Mouse (Mus musculus) heart, adult 2 months (tissue): ENCODE results near the gene Ccnk. TPM values are rescaled to one million over a fixed set of nuclear protein-coding genes. Genes with fewer than 3 reads are reported as not detected.

Source experiments
- DNase-seq, 2 experiments: peaks; one replicate each; pipeline ENCODE4 v3.0.0; 2021
- H3K27ac ChIP-seq: fragments of 200-600 bp; 2 replicates; pipeline ENCODE4 v1.8.1; 2022
- H3K27me3 ChIP-seq: fragments of 200-500 bp; 2 replicates; pipeline ENCODE4 v1.6.1; 2012; ENCODE audit warnings: mild to moderate bottlenecking, low read length, inconsistent platforms, mixed read lengths; ENCODE audit not compliant: control insufficient read depth, insufficient read depth
- H3K36me3 ChIP-seq: fragments of 200-500 bp; 2 replicates; pipeline ENCODE4 v1.6.1; 2012; ENCODE audit warnings: low read length, inconsistent platforms; ENCODE audit not compliant: control insufficient read depth, insufficient read depth
- H3K4me1 ChIP-seq: fragments of 200-500 bp; 2 replicates; pipeline ENCODE4 v1.6.1; 2011; ENCODE audit warnings: low read length; ENCODE audit not compliant: control insufficient read depth, insufficient read depth
- H3K4me3 ChIP-seq: fragments of 200-600 bp; 2 replicates; pipeline ENCODE4 v1.8.1; 2022
- H3K79me2 ChIP-seq: fragments of 200-500 bp; replicated peaks from 2 replicates; pipeline ENCODE4 v1.6.1; 2012; ENCODE audit warnings: mild to moderate bottlenecking, inconsistent platforms, low read length, moderate library complexity, mixed read lengths; ENCODE audit not compliant: control insufficient read depth, insufficient read depth
- H3K9ac ChIP-seq: fragments of 200-500 bp; 2 replicates; pipeline ENCODE4 v1.6.1; 2012; ENCODE audit warnings: low read depth, mild to moderate bottlenecking, control low read depth, inconsistent platforms, low read length, mixed read lengths
- CTCF ChIP-seq: fragments of 200-600 bp; IDR thresholded peaks from 2 replicates; pipeline ENCODE4 v1.8.1; 2022; ENCODE audit warnings: antibody characterized with exemption, mild to moderate bottlenecking, moderate library complexity
- EP300 ChIP-seq: fragments of 200-500 bp; IDR thresholded peaks from 2 replicates; pipeline ENCODE4 v1.6.1; 2011; ENCODE audit warnings: low read depth, low read length, control low read depth; ENCODE audit not compliant: insufficient read depth
- POLR2A ChIP-seq: fragments of 200-500 bp; IDR thresholded peaks from 2 replicates; pipeline ENCODE4 v1.6.1; 2011; ENCODE audit warnings: mild to moderate bottlenecking, low read depth, low read length, control low read depth; ENCODE audit not compliant: insufficient read depth
- WGBS: fragments of 180-500 bp; shearing (Covaris S2); methylation state at CpG from one replicate; pipeline ENCODE4 v1.1.7; 2018; 5-methylcytosine and 5-hydroxymethylcytosine counted together
- intact Hi-C: fragments of 180-260 bp; cut with DNase I; formaldehyde crosslinking; loops from one replicate; pipeline ENCODE4 v1.15.1; 2025
- polyA plus RNA-seq: library from polyadenylated mRNA; depleted of rRNA; stranded (reverse); fragments of >200 nt; gene quantifications from 2 replicates; pipeline ENCODE4 v1.2.3, GENCODE M21; 2012
- total RNA-seq, 2 experiments: library from RNA; stranded (reverse); gene quantifications; 2 replicates each; pipeline ENCODE4 v1.2.3; 2021

The Ccnk gene
- total and polyA plus RNA-seq, 3 experiments: 14.8 to 31.9 (median 28.9) TPM

GRCm38 (mm10) chr12:108235976-108236555 is 56.7 kb downstream of the Ccnk start:
- Histone ChIP-seq H3K4me1 (peaks cover 34% of the 10 kb centered on the region), H3K9ac (no peak overlapping the region), H3K4me3 (no peak overlapping the region), H3K36me3 (no peaks in the 10 kb centered on the region), H3K27ac (peak overlapping the region; percentile 49), H3K27me3 (no peaks in the 10 kb centered on the region), H3K79me2 (no peaks in the 10 kb centered on the region)
- TF ChIP-seq CTCF: no peak
- no peak for TF ChIP-seq EP300
- TF ChIP-seq POLR2A: no peak
- WGBS: 55% methylated on average over 18 of the region's 18 CpGs
- DNase-seq: peak in 1 of 2 experiments; percentile 55
- intact Hi-C loops: loop anchor here (2.0 kb wide), 1 partner anchor 37 kb away; no protein-coding TSS in a partner anchor

GRCm38 (mm10) chr12:108237300-108238006 is 58.1 kb downstream of the Ccnk start:
- H3K36me3 ChIP-seq: no peaks in the 10 kb centered on the region
- 41% methylated on average over 6 of the region's 6 CpGs for WGBS
- H3K27ac ChIP-seq: peak overlapping the region; percentile 53
- no peak for TF ChIP-seq POLR2A
- TF ChIP-seq EP300: peak; percentile 90
- peak; percentile 21; the same call in 1 of the 2 replicates for TF ChIP-seq CTCF
- H3K79me2 ChIP-seq: no peaks in the 10 kb centered on the region
- H3K27me3 ChIP-seq: no peaks in the 10 kb centered on the region
- intact Hi-C loops: no loop called here
- peaks cover 31% of the 10 kb centered on the region for H3K4me1 ChIP-seq
- H3K4me3 ChIP-seq: no peak overlapping the region
- peak; percentile 70 to 85 for DNase-seq
- H3K9ac ChIP-seq: no peak overlapping the region

- H3K4me1 ChIP-seq: peaks cover 32% of the 10 kb centered on the region
- H3K36me3 ChIP-seq: no peaks in the 10 kb centered on the region
- 77% methylated on average over 17 of the region's 17 CpGs for whole genome bisulfite sequencing
- no peak overlapping the region for H3K4me3 ChIP-seq
- TF ChIP-seq POLR2A (no peak), EP300 (no peak), CTCF (no peak)
- no peaks in the 10 kb centered on the region for H3K27me3 ChIP-seq
- no peak overlapping the region for H3K9ac ChIP-seq
- no peak for DNase-seq
- peak overlapping the region; percentile 53; the same call in 1 of the 2 replicates for H3K27ac ChIP-seq
- 0 out of 2 replicates have a peak, but pooled peaks cover 2% of the 10 kb centered on the region for H3K79me2 ChIP-seq
- intact Hi-C loops: no loop called here
Observed at GRCm38 (mm10) chr12:108238395-108239035, 59.1 kb downstream of the Ccnk start.

- H3K27ac ChIP-seq: peak overlapping the region; percentile 53; the same call in 1 of the 2 replicates
- TF ChIP-seq EP300 (0 out of 2 replicates have a peak, but pooled peaks have one; percentile 61), POLR2A (no peak), CTCF (no peak)
- intact Hi-C loops: no loop called here
- peaks cover 36% of the 10 kb centered on the region for H3K4me1 ChIP-seq
- H3K79me2 ChIP-seq: 0 out of 2 replicates have a peak, but pooled peaks cover 2% of the 10 kb centered on the region
- WGBS: 52% methylated on average over 5 of the region's 5 CpGs
- no peaks in the 10 kb centered on the region for H3K27me3 ChIP-seq
- DNase-seq: peak; percentile 55 to 76
- no peaks in the 10 kb centered on the region for H3K36me3 ChIP-seq
- H3K4me3 ChIP-seq: no peak overlapping the region
- no peak overlapping the region for H3K9ac ChIP-seq
Observed at GRCm38 (mm10) chr12:108239441-108239840, 60.1 kb downstream of the Ccnk start.

- no peak for TF ChIP-seq CTCF
- no peak for TF ChIP-seq EP300
- TF ChIP-seq POLR2A: no peak
- peaks cover 40% of the 10 kb centered on the region for H3K4me1 ChIP-seq
Observed at GRCm38 (mm10) chr12:108240401-108240890, 61.1 kb downstream of the Ccnk start.

More at GRCm38 (mm10) chr12:108240401-108240890, 61.1 kb downstream of the Ccnk start:
- intact Hi-C loops: no loop called here
- no peak overlapping the region for H3K9ac ChIP-seq
- H3K27ac ChIP-seq: no peak overlapping the region
- no peak overlapping the region for H3K4me3 ChIP-seq
- DNase-seq: no peak
- H3K27me3 ChIP-seq: no peaks in the 10 kb centered on the region
- 88% methylated on average over 13 of the region's 13 CpGs for WGBS
- H3K36me3 ChIP-seq: no peaks in the 10 kb centered on the region
- H3K79me2 ChIP-seq: 0 out of 2 replicates have a peak, but pooled peaks cover 2% of the 10 kb centered on the region
